Mouse (Mus musculus) C2C12 (cell line): ENCODE measurements at regions not wholly inside any gene's neighbourhood (a gene's known extent, or its start where the extent isn't known, plus 50 kb on each side); places are given as distances from the start of the nearest gene placed in this dataset.

Experiments
- CEBPB ChIP-seq: IDR thresholded peaks from one replicate; pipeline ENCODE4 v1.6.1; 2011; ENCODE audit warnings: low read depth, mild to moderate bottlenecking, control low read depth, moderate library complexity
- CTCF ChIP-seq: IDR thresholded peaks from one replicate; pipeline ENCODE4 v1.5.1; 2011; ENCODE audit not compliant: control insufficient read depth, insufficient read depth, insufficient read length
- FOSL1 ChIP-seq: IDR thresholded peaks from one replicate; pipeline ENCODE4 v1.8.0; 2011; ENCODE audit warnings: mild to moderate bottlenecking, low read length; ENCODE audit not compliant: poor library complexity, insufficient read depth, severe bottlenecking

DNA sequence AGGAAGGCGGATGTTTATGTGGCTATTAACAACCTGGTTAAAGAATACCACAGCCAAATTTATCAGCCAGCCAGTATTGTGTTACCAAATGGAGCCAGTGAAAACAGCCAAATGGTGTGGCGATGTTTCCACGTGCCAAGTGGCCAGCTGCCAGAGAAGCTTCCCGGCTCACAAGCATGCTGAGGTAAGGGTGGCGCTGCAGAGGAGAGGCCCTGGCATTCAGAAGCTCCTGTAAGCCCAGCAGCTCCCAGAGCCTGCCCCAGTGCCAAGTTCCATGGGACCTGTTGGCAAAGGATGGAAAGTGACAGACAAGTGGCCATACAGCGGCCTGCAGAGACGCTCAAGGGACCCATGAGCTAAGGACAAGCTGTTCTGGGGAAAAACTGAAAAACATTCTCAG, 77.8 kb upstream of the Srsf6 start:
- TF ChIP-seq CTCF, result no peak
- TF ChIP-seq FOSL1, result no peak
- TF ChIP-seq CEBPB, result no peak
